Mouse (Mus musculus) intestine, embryonic 16.5 days (tissue): ENCODE measurements at regions not wholly inside any gene's neighbourhood (a gene's known extent, or its start where the extent isn't known, plus 50 kb on each side); places are given as distances from the start of the nearest gene placed in this dataset.

ENCODE experiments used
- ATAC-seq: fragments of 200-750 bp; cut with Nextera tagmentation; 2 replicates; pipeline ENCODE4 v1.8.0; 2017; ENCODE audit warnings: moderate TSS enrichment, moderate library complexity
- H3K27ac ChIP-seq: fragments of 300-500 bp; sonication (generic); 2 replicates; pipeline ENCODE4 v1.5.1; 2014; ENCODE audit warnings: mild to moderate bottlenecking, low read length
- H3K27me3 ChIP-seq: fragments of 300-500 bp; sonication (generic); replicated peaks from 2 replicates; pipeline ENCODE4 v1.6.1; 2014; ENCODE audit warnings: low read length, control low read depth, mixed read lengths; ENCODE audit not compliant: control insufficient read depth, insufficient read depth
- H3K36me3 ChIP-seq: fragments of 300-500 bp; sonication (generic); 2 replicates; pipeline ENCODE4 v1.6.1; 2014; ENCODE audit warnings: low read length, control low read depth; ENCODE audit not compliant: control insufficient read depth, insufficient read depth
- H3K4me1 ChIP-seq: fragments of 300-500 bp; sonication (generic); 2 replicates; pipeline ENCODE4 v1.6.1; 2014; ENCODE audit warnings: low read length, control low read depth, mixed read lengths; ENCODE audit not compliant: control insufficient read depth, insufficient read depth
- H3K4me2 ChIP-seq: fragments of 300-500 bp; sonication (generic); 2 replicates; pipeline ENCODE4 v1.6.1; 2014; ENCODE audit warnings: low read depth, low read length, control low read depth
- H3K4me3 ChIP-seq: fragments of 300-500 bp; sonication (generic); 2 replicates; pipeline ENCODE4 v1.5.1; 2014; ENCODE audit warnings: mild to moderate bottlenecking, low read length
- H3K9ac ChIP-seq: fragments of 300-500 bp; sonication (generic); 2 replicates; pipeline ENCODE4 v1.6.1; 2014; ENCODE audit warnings: low read depth, low read length
- H3K9me3 ChIP-seq: fragments of 300-500 bp; sonication (generic); 2 replicates; pipeline ENCODE4 v1.6.1; 2016; ENCODE audit warnings: low read length, control low read depth; ENCODE audit not compliant: control insufficient read depth
- WGBS: fragments of 180-500 bp; shearing (Covaris S2); extraction: QIAGEN DNeasy Blood & Tissue Kit; methylation state at CpG from one replicate; pipeline ENCODE4 v1.1.7; 2014; 5-methylcytosine and 5-hydroxymethylcytosine counted together

GRCm38 (mm10) chr4:31569687-31570086, 394.2 kb upstream of the Map3k7 start:
- ATAC-seq = no peak
- no peak overlapping the region for H3K9ac ChIP-seq
- H3K4me1 ChIP-seq = no peaks in the 10 kb centered on the region
- WGBS = 87% methylated on average over 1 of the region's 1 CpGs
- no peaks in the 10 kb centered on the region for H3K27me3 ChIP-seq
- no peaks in the 10 kb centered on the region for H3K9me3 ChIP-seq
- no peak overlapping the region for H3K4me3 ChIP-seq
- no peak overlapping the region for H3K4me2 ChIP-seq
- H3K27ac ChIP-seq = no peak overlapping the region
- H3K36me3 ChIP-seq = no peaks in the 10 kb centered on the region

GRCm38 (mm10) chr4:31576982-31577579, 386.8 kb upstream of the Map3k7 start:
- Histone ChIP-seq H3K4me1 (no peaks in the 10 kb centered on the region), H3K9ac (no peak overlapping the region), H3K4me3 (no peak overlapping the region), H3K9me3 (no peaks in the 10 kb centered on the region), H3K36me3 (no peaks in the 10 kb centered on the region), H3K4me2 (no peak overlapping the region), H3K27me3 (no peaks in the 10 kb centered on the region), H3K27ac (no peak overlapping the region)
- 32% methylated on average over 4 of the region's 4 CpGs for WGBS
- no peak for ATAC-seq

GRCm38 (mm10) chr4:31583495-31583894, 380.4 kb upstream of the Map3k7 start:
- Histone ChIP-seq H3K4me2 (no peak overlapping the region), H3K27me3 (no peaks in the 10 kb centered on the region), H3K4me1 (no peaks in the 10 kb centered on the region), H3K9ac (no peak overlapping the region), H3K27ac (no peak overlapping the region), H3K4me3 (no peak overlapping the region), H3K36me3 (no peaks in the 10 kb centered on the region), H3K9me3 (no peaks in the 10 kb centered on the region)
- ATAC-seq = no peak
- WGBS = 66% methylated on average over 2 of the region's 2 CpGs

- ATAC-seq = no peak
These were observed 379.7 kb upstream of the Map3k7 start for GRCm38 (mm10) chr4:31584171-31584570.

GRCm38 (mm10) chr4:31594089-31594488, 369.8 kb upstream of the Map3k7 start:
- Histone ChIP-seq H3K27ac (no peak overlapping the region), H3K36me3 (no peaks in the 10 kb centered on the region), H3K27me3 (no peaks in the 10 kb centered on the region), H3K9ac (no peak overlapping the region), H3K4me1 (no peaks in the 10 kb centered on the region), H3K4me3 (no peak overlapping the region), H3K9me3 (no peaks in the 10 kb centered on the region), H3K4me2 (no peak overlapping the region)
- WGBS = 72% methylated on average over 1 of the region's 1 CpGs
- ATAC-seq = no peak

More at GRCm38 (mm10) chr4:31584171-31584570, 379.7 kb upstream of the Map3k7 start:
- Histone ChIP-seq H3K9me3 (no peaks in the 10 kb centered on the region), H3K36me3 (no peaks in the 10 kb centered on the region), H3K4me3 (no peak overlapping the region), H3K27me3 (no peaks in the 10 kb centered on the region), H3K4me1 (no peaks in the 10 kb centered on the region), H3K4me2 (no peak overlapping the region), H3K27ac (no peak overlapping the region), H3K9ac (no peak overlapping the region)
- whole genome bisulfite sequencing = 88% methylated on average over 3 of the region's 3 CpGs

- Histone ChIP-seq H3K4me1 (peaks cover 3% of the 10 kb centered on the region; the same call in 1 of the 2 replicates), H3K9me3 (no peaks in the 10 kb centered on the region), H3K4me3 (no peak overlapping the region), H3K4me2 (no peak overlapping the region), H3K9ac (no peak overlapping the region), H3K27me3 (no peaks in the 10 kb centered on the region), H3K36me3 (no peaks in the 10 kb centered on the region), H3K27ac (no peak overlapping the region)
- ATAC-seq = no peak
- WGBS = 25% methylated on average over 8 of the region's 8 CpGs
These were observed 362.4 kb upstream of the Map3k7 start for GRCm38 (mm10) chr4:31601536-31601935.

GRCm38 (mm10) chr4:31603776-31604175, 360.1 kb upstream of the Map3k7 start:
- Histone ChIP-seq H3K4me1 (peaks cover 3% of the 10 kb centered on the region; the same call in 1 of the 2 replicates), H3K4me2 (no peak overlapping the region), H3K27ac (no peak overlapping the region), H3K27me3 (no peaks in the 10 kb centered on the region), H3K9ac (no peak overlapping the region), H3K4me3 (no peak overlapping the region), H3K9me3 (no peaks in the 10 kb centered on the region), H3K36me3 (no peaks in the 10 kb centered on the region)
- ATAC-seq = no peak
- WGBS = 90% methylated on average over 2 of the region's 2 CpGs

GRCm38 (mm10) chr4:31608811-31609210, 355.1 kb upstream of the Map3k7 start:
- H3K4me2 ChIP-seq = no peak overlapping the region
- no peaks in the 10 kb centered on the region for H3K9me3 ChIP-seq
- H3K27me3 ChIP-seq = no peaks in the 10 kb centered on the region
- H3K9ac ChIP-seq = no peak overlapping the region
- H3K4me3 ChIP-seq = no peak overlapping the region
- H3K4me1 ChIP-seq = peaks cover 4% of the 10 kb centered on the region; the same call in 1 of the 2 replicates
- 70% methylated on average over 8 of the region's 8 CpGs for WGBS
- no peak for ATAC-seq
- no peaks in the 10 kb centered on the region for H3K36me3 ChIP-seq
- no peak overlapping the region for H3K27ac ChIP-seq

GRCm38 (mm10) chr4:31609559-31609958, 354.3 kb upstream of the Map3k7 start:
- no peaks in the 10 kb centered on the region for H3K27me3 ChIP-seq

More at GRCm38 (mm10) chr4:31609559-31609958, 354.3 kb upstream of the Map3k7 start:
- Histone ChIP-seq H3K4me2 (no peak overlapping the region), H3K9me3 (no peaks in the 10 kb centered on the region), H3K9ac (no peak overlapping the region), H3K36me3 (no peaks in the 10 kb centered on the region), H3K27ac (no peak overlapping the region), H3K4me3 (no peak overlapping the region), H3K4me1 (peaks cover 4% of the 10 kb centered on the region; the same call in 1 of the 2 replicates)
- 88% methylated on average over 6 of the region's 6 CpGs for WGBS
- ATAC-seq = no peak
